Mouse (Mus musculus) fat pad, adult 2 months (tissue): ENCODE measurements around the gene Eif4e1b.

Experiments
- DNase-seq: peaks from one replicate; pipeline ENCODE4 v3.0.0-alpha.2; 2011; ENCODE audit warnings: low read depth, low spot score; ENCODE audit errors: extremely low read depth

The Eif4e1b gene

DNA sequence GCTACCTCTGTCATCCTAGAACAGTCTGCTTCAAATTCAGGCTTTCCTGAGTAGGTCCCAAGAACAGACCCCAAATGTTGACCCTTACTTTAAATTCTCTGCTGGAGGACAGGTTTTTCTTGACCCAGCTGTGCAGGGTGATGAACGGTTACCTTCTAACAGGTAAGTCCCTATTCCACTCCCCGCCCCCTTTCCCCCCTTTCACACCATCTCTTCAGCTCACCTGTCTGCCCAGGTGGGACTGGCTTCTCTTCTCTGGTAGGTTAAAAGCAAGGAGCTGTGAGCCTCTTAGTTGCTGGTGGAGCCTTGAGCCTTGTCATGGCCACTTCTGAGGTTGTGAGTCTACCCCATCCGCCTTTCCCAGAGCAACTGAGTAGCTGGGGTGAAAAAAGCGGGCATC, at the start of gene Eif4e1b:
TSS of gene Eif4e1b (plus strand) at position 301 of the 400 bp plus-strand sequence.
- DNase-seq = no peak

DNA sequence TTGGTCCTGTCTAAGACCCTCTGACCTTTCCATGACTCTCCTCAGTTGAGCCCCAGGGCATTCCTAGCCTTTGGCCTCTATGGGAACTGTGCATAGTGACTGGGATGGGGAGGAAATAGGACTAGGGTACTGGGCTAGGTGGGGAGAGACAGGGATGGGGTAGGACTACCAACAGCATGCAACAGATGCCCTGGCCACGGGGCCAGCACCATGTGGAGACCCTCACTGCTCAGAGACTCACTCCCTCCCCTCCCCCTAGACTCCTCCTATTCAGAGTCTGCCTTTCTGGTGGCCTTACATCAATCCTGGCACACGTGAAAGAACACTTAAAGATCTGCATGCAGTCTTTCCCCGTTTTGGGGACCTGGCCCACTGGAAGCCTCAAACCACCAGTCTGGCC, 46.9 kb upstream of the Eif4e1b start:
- DNase-seq = no peak

DNA sequence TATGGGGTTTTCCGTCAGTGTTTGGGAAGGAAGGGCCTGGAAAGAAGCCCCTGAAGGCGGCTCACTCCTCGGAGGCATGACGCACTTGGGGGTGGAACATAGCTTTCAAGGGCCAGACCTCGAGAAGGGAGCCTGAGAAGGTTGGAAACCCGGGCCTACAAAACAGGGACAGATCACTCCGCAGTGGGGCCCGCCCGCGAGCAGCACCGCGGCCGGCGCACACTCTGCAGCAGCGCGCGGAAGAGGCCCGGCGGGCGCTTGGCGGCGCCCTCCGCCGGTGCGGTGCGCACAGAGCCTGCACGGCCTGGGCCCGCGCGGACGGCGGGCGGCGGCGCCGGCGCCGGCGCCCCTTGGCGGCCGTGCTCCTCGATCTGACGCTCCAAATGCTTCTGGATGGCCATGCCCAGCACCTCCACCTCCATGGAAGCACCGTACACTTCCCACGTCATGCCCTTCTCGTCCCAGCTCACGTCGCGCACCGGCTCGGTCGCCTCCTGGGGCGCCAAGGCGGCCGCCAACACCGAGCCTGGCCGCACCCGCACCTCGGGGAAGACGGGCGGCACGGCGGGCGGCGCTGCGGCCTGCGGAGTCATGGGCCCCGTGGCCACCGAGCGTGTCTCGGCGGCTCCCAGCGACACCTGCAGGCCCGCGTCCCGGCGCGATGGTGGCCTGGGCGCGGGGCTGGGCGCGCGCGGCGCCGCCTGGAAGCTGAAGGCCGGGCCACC, 46.1 kb upstream of the Eif4e1b start:
- DNase-seq = no peak

DNA sequence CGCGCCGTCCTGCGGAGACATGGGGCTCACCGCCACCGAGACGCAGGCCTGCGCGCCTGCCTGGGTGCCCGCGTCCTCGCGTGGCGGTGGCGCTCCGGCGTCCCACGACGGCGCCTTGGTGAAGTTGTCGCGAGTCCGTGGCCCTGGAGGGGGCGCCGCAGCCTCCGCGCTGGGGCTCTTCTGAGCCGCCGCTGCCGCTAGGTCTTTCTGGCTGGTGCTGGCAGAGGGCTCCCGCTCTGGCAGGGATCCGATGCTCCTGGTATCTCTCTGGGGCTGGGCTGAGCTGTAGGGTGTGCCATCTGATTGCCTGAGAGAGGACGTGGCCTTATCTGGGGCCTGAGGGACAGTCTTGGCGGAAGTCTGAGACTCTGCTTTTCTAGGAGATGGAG, 45.6 kb upstream of the Eif4e1b start:
- no peak for DNase-seq

- no peak for DNase-seq
Observed at GRCm38 (mm10) chr13:54746110-54746509, 37.7 kb upstream of the Eif4e1b start.

DNA sequence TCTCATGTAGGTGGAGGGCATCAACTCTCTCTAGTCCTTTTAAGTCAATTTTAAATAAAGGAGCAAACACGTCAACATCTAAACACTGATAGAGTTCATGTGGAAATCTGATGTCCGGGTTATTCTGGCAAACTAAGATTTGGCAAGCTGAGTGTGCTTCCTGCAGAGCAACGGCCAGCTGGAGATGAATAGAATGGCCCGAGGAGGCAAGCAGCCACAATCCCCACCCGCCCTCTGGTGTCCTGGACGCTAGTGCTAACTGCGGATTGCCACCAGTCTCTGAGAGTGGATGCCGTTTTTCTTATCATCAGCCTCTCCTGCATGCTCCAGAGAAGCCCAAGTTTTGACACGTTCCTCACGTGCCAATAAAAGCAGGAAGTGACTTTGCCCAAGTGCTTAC, 36.9 kb upstream of the Eif4e1b start:
- DNase-seq = no peak

DNA sequence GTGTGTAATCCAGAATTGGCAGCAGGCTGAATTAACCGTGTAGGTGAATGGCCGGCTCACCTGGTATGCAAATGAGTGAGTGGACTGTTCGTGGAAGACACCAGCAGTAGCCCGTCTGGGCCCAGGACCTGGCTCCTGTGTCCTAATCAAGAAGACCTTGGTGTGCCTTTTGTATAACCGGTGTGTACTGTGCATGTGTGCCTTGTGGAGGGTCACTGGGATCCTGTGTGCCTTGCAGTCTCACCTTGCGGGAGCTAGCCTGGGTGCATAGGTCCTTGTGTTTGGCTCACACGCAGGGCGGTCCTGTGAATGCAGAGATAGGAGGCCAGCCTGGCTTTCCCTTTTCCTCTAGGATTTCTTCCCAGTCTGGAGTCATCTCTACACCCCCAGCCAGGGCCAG, 35.6 kb upstream of the Eif4e1b start:
- DNase-seq = no peak

DNA sequence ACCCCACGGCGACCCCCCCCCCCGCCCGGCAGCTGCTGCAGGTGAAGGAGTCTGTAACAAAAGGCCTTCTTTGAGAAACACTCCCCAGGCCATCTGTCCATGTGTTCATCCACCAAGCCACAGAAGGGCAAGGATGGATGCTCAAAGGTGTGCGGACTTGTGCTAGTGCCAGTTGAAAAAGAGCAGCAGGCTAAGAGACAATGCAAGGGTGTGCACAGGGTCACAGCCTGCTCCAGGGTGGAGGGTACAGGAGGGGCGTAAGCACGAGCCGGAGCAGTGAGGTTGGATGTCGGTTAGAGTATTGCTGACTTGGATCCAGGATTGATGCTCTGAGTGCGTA, 35.1 kb upstream of the Eif4e1b start:
- DNase-seq = no peak

DNA sequence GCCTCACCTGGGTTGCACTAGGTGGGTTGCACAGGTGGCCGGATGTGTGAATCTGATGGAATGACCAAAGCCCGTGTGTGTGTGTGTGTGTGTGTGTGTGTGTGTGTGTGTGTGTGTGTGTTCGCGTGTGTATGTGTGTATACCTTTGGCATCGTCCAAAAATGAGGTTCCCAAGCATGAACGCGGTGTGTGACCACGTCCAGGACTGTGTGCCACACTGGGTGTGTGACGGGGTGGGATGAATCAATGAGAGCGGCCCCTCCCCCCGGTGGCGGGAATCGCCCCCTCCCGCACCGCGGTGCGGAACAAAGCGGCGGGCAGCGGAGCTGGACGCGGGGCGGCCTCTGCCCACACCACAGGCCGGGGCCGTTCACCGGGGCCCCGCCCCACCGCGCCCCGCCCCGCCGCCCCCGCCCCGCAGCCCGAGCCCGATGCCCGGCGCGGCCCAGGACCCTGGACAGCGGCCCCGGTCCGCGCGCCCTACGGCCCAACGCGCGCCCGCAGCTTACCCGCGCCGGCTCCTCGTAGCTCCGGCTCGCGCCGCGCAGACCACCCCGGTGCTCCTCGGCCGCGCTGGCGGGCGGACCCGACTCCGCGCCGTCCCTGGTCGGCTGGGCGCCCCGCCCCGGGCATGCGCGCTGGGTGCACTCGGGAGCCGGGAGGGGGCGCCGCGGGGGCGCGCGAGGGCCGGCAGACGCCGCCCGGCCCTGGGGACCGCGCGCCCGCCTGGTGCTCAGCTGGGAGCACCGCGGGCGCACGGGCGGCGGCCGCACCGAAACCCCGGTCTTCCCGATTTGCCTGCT, 34.5 kb upstream of the Eif4e1b start:
- no peak for DNase-seq

DNA sequence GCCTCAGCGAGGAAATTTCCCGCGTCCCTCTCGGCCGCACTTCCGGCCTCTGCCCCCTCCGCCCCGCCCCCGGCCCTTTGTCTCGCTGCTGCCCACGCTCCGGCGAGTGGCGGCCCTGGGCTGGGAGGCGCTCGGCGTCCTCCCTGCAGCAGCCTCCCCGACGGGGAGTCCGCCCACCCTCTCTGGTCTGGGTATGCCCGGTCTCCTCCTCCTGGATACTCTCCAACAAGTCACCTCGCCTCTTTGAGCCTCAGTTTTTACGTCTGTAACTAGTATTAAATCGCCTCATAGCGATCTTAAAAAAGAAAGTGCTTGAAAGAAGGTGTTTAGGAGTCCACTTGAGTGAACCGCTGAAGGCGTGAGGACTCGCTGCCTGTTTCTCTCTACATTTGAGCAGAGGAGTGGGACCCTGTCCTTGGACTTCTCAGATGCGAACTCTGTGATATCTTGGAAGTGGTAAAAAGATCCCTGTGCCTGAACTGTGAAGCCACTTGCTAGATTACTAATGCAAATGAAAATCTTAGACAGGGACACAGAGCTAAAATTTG, 33.9 kb upstream of the Eif4e1b start, which contains the start of gene Gprin1:
TSS of gene Gprin1 (minus strand) at position 11 of the 548 bp plus-strand sequence.
- DNase-seq = no peak

DNA sequence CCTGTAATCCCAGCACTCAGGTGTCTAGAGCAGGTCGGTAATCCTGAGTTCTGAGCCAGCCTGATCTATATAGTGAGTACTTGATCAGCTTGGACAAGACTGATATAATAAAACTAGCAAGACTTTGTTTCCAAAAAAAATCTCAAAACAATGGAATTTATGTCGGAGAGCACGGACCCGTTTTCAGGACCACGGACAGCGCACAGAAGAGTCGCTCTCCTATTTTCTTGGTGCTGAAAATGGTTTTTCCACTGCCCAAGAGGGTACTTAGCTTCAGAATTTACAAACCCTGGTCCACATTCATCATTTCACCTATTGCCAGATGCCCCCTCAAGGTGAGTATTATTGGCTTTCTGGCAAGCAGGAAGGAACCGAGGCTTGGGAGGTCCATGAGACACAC, 33.1 kb upstream of the Eif4e1b start:
- DNase-seq = no peak

- DNase-seq = no peak
Observed at GRCm38 (mm10) chr13:54752656-54753055, 31.1 kb upstream of the Eif4e1b start.

DNA sequence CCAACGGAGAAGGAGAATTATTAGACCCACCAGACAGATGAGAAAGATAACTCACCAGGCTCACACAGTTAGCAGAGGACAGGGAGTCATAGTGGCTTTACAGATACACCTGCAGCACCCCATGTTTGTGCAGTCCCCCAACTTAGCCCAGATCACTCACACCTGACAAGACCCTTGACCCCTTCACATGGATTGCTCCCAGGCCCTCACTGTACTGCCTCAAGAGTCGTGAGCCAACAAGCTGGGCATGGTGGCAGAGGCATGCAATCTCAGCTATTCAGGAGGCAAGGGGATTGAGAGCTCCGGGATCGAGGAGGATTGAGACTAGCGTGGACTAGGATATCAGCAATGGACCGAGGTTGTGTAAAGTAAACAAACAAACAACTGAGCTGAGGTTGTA, 30.1 kb upstream of the Eif4e1b start:
- DNase-seq = no peak

GRCm38 (mm10) chr13:54754169-54755080, 29.4 kb upstream of the Eif4e1b start:
- DNase-seq = no peak

DNA sequence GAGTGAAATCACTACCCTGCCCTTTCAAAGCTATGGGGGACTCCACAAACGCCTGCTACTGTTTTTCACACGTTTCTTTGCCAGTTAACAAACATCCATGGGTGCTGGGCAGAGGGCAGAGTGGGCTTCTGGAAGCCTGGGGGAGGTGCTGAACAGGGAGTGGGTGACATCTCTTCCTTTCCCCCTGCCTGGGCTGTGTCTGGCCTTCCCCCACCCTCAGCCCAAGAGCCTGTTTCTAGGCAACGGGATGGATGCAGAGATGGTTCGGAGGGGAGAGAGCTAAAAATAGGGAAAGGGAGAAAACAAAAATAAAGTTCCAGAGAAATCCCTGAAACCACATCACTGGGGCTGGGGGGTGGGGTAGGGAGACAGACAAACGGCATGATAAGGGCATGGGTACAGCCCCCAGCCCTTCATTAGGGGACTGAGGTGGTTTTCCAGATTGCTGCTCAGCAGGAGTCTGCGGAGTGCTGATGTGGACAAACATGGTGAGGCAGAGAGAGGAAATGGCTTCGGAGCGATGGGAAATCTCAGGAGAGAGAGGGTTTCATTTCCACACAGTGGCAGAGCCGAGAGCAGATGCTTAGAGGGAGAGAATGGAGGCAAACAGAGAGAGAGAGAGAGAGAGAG, 28.5 kb upstream of the Eif4e1b start:
- DNase-seq = no peak

DNA sequence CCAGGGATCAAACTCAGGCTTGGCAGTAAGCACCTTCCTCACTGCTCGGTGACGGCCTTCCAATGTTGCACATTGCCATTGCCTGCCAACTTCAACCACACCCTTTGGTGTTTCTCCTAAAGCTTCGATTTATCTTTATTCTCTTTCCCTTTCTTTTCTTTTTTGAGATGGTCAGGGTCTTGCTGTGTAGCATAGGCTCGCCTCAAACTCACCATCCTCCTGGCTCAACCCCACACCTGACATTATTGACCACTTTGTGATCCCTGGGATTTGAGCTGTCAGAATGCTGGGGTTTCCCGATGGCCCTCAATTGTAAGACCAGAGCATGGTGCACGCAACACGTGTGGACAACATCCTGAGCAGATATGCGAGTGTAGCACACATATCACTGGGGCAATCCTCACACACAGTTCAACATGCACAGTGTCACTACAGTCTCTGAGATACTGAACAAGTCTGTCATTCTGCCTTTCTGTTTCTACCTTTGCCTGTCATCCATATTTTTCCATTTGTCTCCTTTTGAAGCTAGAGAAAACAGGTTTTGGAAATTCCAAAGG, 27.6 kb upstream of the Eif4e1b start:
- DNase-seq = no peak

DNA sequence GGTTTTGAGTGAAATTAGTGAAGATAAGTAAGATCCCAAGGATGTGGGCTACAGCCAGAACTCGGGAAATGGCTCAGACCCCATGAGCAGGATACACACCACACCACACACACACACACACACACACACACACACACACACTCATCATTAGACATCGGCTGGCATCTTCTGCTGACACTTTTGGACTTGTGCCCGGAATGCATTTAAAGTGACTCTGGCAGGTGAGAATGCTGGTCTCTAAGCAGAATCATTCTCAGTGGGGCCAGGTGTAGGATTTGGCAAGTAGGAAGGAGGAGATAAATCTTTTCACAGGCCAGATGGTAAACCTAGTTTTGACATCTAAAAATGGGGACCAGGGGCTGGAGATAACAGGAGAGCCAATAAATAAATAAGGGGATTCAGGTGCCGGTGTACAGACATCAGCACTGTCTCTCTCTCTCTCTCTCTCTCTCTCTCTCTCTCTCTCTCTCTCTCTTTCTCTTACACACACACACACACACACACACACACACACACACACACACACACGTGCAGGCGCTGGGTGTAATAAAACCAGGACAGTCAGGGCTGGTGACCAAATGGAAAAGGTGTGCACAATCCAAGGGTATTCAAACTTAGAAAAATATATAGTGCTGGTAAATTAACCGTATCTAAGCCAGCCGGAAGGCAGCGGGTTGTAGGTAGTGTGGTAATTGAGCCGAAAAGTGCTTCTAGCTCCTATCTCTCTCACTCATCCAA, 26.5 kb upstream of the Eif4e1b start:
- no peak for DNase-seq

DNA sequence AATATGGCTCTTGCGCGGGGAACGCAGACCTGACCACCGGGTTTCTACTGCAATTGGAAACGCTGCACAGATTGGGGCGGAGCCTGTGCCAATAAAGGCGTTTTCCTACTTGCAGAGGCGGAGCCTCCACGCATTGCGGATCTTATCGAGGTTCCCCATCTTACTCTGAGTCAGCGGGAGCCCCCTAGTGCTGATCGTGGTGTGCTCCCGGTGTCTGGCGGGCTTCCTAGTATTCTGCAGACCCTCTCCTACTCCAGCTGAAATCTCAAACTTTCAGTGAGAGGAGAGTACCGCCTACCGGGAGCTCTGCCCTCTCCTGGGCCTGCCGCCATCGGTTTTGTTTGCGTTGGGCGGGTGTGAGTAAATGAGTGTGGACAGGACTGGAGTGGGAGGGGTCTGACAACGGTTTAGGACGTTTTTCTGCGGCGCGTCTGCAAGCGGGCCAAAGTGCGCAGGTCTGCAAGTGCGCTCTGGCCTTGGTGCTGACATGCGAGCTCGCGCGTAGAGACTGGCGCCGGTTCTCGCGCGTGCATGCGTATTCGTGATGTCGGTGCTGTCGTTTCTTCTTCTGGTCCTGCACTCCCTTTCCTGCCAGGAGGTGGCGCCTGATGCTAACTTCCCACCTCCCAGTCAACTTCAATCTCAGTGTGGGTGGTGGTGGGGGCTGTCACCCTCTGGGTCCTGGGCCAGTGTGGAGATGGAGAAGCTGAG, 25.6 kb upstream of the Eif4e1b start:
- DNase-seq = no peak
